Mouse (Mus musculus): ENCODE measurements around the gene Gm10392.

Gene Gm10392

DNA sequence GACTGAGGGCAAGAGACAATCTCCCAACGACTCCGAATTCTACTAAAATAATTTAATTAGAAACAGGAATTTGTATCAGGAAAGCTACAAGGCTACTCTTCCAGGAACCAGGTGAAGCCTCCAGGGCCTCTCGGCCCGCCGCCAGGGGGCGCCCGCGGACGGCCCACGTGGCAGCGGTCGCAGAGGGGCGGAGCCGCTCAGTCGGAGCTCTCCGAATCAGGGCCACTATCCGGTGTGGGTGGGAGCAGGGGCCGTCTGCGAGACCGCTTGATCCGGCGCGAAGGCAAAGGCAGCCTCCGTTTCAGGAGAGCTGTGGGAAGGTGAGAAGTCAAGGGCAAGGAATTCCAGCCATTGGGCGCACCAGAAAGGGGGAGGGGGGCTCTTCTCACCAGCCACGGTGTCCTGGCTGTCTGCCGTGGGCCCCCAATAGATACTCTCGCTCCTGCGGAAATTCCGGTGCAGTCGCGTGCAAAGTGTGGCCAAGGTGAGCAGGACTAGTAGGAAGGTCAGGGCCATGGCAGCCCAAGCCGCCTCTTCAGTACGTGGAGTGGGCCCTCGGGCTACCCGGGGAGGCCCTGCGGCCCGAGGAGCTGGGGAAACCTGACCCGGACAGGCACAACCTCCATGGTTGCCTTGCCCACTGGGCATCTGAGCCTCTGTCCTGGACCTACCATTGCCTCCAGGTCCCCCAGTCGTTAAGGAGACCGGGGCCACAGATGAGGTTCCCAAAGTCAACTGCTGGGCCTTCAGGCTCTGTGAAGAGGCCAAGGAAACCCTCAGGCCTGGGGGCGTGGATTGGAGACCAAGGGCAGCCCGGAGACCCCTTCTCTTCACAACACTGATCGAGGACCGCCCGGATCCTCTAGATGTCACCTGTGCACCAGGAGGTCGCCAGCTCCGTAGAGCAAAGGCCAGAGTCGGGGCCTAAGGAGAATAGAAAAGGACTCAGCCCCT lies 10.7 kb downstream of the Gm10392 start:
- DNase-seq (ENCODE audit: low spot score), result peak; percentile 85

GRCm38 (mm10) chr11:77507426-77507825 lies 11.6 kb downstream of the Gm10392 start:
- no peak for DNase-seq (ENCODE audit: low spot score)

GRCm38 (mm10) chr11:77506941-77507340 lies 12.1 kb downstream of the Gm10392 start:
- no peak for DNase-seq (ENCODE audit: low spot score)

DNA sequence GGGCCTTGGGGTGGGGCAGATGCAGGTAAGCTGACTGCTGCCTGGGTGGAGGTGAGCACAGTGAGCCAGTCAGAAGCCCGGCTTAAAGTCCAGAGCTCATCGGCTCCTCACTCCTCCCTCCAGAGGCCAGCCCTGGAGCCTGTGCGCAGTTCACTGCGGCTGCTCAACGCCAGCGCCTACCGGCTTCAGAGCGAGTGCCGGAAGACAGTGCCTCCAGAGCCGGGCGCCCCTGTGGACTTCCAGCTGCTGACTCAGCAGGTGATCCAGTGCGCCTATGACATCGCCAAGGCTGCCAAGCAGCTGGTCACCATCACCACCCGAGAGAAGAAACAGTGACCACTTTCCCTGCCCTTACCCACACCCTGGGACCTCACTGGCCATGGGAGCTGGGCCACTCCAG lies 12.7 kb downstream of the Gm10392 start:
- no peak for DNase-seq (ENCODE audit: low spot score)

- DNase-seq (ENCODE audit: low spot score), result no peak
Measured at GRCm38 (mm10) chr11:77505291-77505980, 13.6 kb downstream of the Gm10392 start.

DNA sequence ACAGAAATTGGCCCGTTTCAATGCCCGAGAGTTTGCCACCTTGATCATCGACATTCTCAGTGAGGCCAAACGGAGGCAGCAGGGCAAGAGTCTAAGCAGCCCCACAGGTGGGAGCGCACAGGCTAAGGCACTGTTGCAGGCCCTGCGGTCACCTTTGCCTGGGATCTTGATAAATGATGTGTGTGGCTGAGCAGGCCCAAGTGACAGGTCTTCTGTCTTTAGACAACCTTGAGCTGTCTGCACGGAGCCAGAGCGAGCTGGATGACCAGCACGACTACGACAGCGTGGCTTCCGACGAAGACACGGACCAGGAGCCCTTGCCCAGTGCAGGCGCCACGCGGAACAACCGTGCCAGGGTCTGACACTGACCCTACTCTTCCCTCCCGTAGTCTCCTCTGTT lies 14.6 kb downstream of the Gm10392 start:
- DNase-seq (ENCODE audit: low spot score), result no peak

- DNase-seq (ENCODE audit: low spot score), result no peak
Measured at GRCm38 (mm10) chr11:77503511-77503910, 15.5 kb downstream of the Gm10392 start.

DNA sequence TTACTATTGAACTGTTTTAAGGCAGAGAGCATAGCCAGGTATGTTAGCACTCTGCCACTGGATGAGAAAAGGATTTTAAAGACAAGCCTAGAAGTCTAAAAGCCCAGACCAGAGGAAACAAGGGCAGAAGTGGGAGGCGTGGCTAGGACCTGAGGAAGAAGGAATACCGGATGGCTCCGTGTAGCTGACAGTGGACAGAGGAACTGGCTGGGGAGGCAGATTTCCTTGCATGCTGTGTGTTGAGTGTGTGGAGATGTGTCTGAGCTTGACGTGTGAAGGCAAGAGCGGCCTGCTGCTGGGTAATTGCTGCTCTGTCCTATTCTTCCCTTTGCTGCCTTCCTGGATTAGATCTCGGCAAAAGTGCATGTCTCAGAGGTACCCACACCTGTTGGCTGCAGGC lies 16.5 kb downstream of the Gm10392 start:
- no peak for DNase-seq (ENCODE audit: low spot score)

DNA sequence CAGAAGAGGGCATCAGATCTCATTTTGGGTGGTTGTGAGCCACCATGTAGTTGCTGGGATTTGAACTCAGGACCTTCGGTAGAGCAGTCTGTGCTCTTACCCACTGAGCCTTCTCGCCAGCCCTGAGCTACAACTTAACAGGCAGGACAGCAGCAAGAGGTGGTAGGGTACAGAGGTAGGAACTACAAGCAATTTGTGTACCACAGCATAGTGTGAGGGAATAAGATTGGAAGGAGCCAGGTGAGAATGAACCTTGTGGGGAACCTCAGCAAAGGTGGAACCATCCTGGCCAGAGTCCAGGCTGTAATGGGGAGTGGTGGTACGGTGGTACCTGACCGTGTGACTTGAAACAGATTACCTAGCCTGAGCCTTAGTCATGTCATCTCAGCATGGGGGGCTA lies 17.0 kb downstream of the Gm10392 start:
- no peak for DNase-seq (ENCODE audit: low spot score)

DNA sequence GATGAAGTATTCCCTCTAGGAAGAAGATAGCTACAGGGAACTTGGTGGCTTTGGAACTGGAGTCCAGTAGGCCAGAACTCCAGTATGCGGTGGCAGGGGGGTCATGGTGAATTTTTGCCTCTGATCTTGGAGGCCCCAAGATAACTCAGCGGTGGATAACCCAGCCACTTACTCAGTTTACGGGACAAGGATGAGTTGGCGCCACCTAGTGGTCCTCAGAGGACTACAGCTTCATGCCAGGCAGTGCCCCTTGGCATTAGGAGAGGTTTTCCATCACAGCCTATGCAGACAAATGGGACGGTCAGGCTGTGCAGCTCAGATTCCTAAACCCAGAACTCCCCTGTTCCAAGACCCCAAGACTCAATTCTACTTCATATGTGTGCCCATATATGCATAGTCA lies 17.6 kb downstream of the Gm10392 start:
- DNase-seq (ENCODE audit: low spot score), result peak; percentile 45

- DNase-seq (ENCODE audit: low spot score), result no peak
Measured at GRCm38 (mm10) chr11:77500361-77501325, 18.4 kb downstream of the Gm10392 start.

DNA sequence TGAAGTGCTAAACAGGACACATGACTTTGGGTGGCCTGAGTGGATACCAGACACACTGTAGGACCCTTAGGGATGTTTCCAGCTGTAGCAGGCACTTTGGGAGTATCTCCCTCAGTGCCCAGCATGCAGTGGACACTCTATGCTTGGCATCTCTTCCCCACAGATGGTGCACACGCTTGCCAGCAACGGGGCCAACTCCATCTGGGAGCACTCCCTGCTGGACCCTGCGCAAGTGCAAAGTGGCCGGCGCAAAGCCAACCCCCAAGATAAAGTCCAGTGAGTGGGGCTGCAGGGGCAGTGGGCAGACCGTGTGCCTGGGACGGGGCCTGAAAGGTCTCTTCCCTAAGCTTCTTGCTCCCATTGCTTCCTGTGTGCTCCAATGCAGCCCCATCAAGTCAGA lies 19.6 kb downstream of the Gm10392 start:
- DNase-seq (ENCODE audit: low spot score), result no peak

DNA sequence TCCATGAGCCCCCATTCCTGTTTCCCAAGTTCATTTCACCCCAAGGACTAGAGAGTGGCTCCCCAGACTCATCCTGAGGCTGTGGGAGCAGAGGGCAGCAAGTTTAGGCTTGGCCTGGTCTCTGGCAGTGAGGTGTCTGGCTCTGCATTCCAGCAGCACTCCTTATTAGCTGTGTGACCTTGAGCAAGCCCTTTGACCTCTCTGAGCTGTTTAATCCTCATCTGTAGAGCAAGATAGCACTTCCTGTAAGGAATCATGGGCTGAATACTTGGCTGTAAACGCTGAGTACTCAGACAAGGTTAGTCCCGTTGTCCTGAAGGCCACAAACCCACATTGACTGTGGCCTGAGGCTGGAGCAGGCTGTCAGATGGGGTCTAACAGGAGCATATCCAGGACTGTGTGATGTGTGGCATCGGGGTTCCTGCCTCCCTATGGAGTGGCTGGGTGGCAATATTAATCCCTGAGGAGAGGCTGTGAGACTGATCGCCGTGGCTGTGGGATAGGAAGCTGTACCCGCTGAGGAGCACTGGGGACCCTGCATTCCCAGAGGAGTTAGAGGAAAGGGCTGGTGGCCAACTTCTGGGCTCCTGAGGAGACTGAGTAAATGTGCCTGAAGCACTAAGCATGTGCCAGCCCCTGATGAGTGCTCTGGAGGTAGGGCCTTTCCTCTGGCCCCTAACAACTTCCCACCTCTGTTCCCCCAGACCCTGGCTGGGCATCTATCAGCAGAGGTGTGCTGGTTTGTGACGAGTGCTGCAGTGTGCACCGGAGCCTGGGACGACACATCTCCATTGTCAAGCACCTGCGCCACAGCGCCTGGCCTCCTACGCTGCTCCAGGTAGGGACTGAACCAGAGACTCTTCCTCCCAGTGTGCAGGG lies 20.5 kb downstream of the Gm10392 start:
- DNase-seq (ENCODE audit: low spot score), result no peak

DNA sequence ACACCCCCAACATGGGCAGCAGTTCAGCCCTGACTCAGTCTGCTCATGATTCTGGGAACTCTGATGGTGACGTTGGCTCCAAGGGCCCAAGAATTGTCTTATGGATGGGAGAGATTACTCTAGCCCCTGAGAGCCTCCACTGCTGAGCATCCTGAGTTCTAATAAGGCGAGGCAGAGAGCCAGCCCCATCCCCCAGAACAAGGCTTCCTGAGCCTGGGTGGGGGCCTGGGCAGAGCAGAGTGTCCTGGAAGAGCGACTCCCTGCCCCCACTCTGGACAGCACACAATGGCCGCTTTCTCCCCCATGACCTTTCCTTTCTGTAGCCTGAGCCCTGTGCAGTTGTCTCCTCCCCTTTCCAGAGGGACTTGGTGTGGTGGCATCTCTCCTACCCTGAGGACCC lies 21.1 kb downstream of the Gm10392 start:
- DNase-seq (ENCODE audit: low spot score), result no peak

DNA sequence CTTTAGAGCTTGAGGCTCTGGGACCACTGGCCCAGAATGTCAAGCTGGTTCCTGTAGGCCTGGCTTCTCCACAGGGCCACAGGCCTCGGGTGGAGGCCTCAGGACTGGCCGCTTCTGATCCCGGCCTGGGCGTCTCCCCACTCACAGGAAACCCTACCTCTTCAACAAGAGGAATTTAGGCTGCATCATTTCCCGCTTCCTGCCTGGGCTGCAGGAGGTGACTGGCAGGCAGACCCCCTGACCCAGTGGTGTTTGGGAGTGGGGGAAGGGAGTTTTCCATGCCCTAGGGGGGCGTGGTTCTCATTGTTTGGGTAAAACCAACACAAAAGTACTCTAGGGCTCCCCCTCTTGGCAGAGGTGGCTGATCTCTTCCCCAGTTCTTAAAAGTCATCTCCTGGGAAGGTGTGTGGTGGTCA lies 21.6 kb downstream of the Gm10392 start:
- DNase-seq (ENCODE audit: low spot score), result no peak

DNA sequence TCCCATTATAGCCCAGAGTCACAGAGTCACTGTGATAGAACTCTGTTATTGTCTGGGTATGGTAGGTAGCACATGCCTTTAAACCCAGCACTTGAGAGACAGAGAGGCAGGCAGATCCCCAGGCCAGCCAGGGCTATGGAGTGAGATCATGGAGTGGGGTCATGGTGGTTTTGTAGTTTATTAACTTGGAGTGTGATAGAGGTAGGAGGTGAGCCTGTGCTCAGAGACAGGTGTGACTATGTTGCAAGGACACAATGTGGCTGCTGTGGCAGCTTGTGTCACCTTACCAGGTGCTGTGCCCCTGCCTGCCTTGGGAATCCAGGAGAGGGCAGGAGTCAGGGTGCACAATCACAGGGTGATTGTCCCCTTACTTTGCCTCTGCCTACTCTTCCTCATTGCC lies 23.5 kb downstream of the Gm10392 start:
- no peak for DNase-seq (ENCODE audit: low spot score)

- no peak for DNase-seq (ENCODE audit: low spot score)
Measured at GRCm38 (mm10) chr11:77494782-77495181, 24.2 kb downstream of the Gm10392 start.

DNA sequence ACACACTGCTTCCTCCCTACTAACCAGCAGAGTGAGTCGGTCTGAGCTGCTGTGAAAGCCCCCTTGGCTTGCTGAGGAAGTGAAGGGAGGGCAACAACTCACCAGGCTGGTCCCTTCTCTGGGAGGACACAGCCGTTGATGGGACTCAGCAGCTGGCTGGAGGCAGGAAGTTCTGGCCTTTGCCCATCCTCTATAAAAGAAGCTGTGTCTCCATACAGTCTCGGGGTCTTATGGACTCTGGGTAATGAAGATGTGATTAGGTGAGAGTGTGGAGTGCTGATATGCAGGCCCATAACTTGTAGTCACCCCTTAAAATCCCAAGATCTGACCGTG lies 24.7 kb downstream of the Gm10392 start:
- no peak for DNase-seq (ENCODE audit: low spot score)

GRCm38 (mm10) chr11:77493512-77494343 lies 25.3 kb downstream of the Gm10392 start, which contains the start of gene Git1:
Git1 (plus strand) TSS chr11:77493562.
- peak; percentile 66 for DNase-seq (ENCODE audit: low spot score)

- peak; percentile 91 for DNase-seq (ENCODE audit: low spot score)
Measured at GRCm38 (mm10) chr11:77492911-77493332, 26.1 kb downstream of the Gm10392 start.

Data from testis, postnatal 14 days (tissue).